Mouse (Mus musculus) heart, postnatal 0 days (tissue): ENCODE data around the gene Arhgap29.

Source experiments
- CTCF ChIP-seq: IDR thresholded peaks from 2 replicates; pipeline ENCODE4 v1.5.1; 2016; ENCODE audit warnings: antibody characterized with exemption, control low read depth, low read depth
- EP300 ChIP-seq: IDR thresholded peaks from 2 replicates; pipeline ENCODE4 v1.6.1; 2016; ENCODE audit warnings: antibody characterized with exemption, low read depth

- TF ChIP-seq CTCF (no peak), EP300 (0 out of 2 replicates have a peak, but pooled peaks have one; percentile 36)
Measured at GRCm38 (mm10) chr3:121917658-121918057, 34.7 kb upstream of the Arhgap29 start.
